Mouse (Mus musculus) C2C12 (cell line): ENCODE measurements at regions not wholly inside any gene's neighbourhood (a gene's known extent, or its start where the extent isn't known, plus 50 kb on each side); places are given as distances from the start of the nearest gene placed in this dataset.

Experiments used
- H3K27me3 ChIP-seq: one replicate; pipeline ENCODE4 v1.6.1; 2011; ENCODE audit not compliant: control insufficient read depth, insufficient read depth, insufficient read length
- H3K36me3 ChIP-seq: one replicate; pipeline ENCODE4 v1.6.1; 2011; ENCODE audit not compliant: control insufficient read depth, insufficient read depth
- H3K4me3 ChIP-seq: one replicate; pipeline ENCODE4 v1.5.1; 2011; ENCODE audit warnings: mild to moderate bottlenecking, control low read depth; ENCODE audit not compliant: poor library complexity, insufficient read depth, severe bottlenecking
- H3K79me2 ChIP-seq: one replicate; pipeline ENCODE4 v1.6.1; 2011; ENCODE audit not compliant: control insufficient read depth, insufficient read depth
- H3K79me3 ChIP-seq: one replicate; pipeline ENCODE4 v1.6.1; 2011; ENCODE audit warnings: low read depth, control low read depth
- H3ac ChIP-seq: one replicate; pipeline ENCODE3; 2011; ENCODE audit warnings: low read depth; ENCODE audit not compliant: control insufficient read depth, insufficient read length
- CEBPB ChIP-seq: IDR thresholded peaks from one replicate; pipeline ENCODE4 v1.6.1; 2011; ENCODE audit warnings: low read depth, mild to moderate bottlenecking, control low read depth, moderate library complexity
- CTCF ChIP-seq: IDR thresholded peaks from one replicate; pipeline ENCODE4 v1.5.1; 2011; ENCODE audit not compliant: control insufficient read depth, insufficient read depth, insufficient read length
- FOSL1 ChIP-seq: IDR thresholded peaks from one replicate; pipeline ENCODE4 v1.8.0; 2011; ENCODE audit warnings: mild to moderate bottlenecking, low read length; ENCODE audit not compliant: poor library complexity, insufficient read depth, severe bottlenecking
- MAX ChIP-seq: IDR thresholded peaks from one replicate; pipeline ENCODE4 v1.6.1; 2011; ENCODE audit warnings: mild to moderate bottlenecking, control low read depth
- MYOD1 ChIP-seq: IDR thresholded peaks from one replicate; pipeline ENCODE4 v1.6.1; 2011; ENCODE audit warnings: low read depth; ENCODE audit not compliant: control insufficient read depth, insufficient read length
- MYOG ChIP-seq: IDR thresholded peaks from one replicate; pipeline ENCODE4 v1.6.1; 2011; ENCODE audit not compliant: control insufficient read depth, insufficient read length; ENCODE audit errors: extremely low read depth
- USF1 ChIP-seq: IDR thresholded peaks from one replicate; pipeline ENCODE4 v1.6.1; 2011; ENCODE audit warnings: low read depth, mild to moderate bottlenecking, control low read depth, moderate library complexity

- no peak overlapping the region for H3K4me3 ChIP-seq
- H3K79me3 ChIP-seq, result no peaks in the 10 kb centered on the region
- no peaks in the 10 kb centered on the region for H3K27me3 ChIP-seq
- TF ChIP-seq FOSL1, result no peak
- TF ChIP-seq MYOG, result no peak
- no peak for TF ChIP-seq USF1
- no peaks in the 10 kb centered on the region for H3K79me2 ChIP-seq
- no peak overlapping the region for H3ac ChIP-seq
- H3K36me3 ChIP-seq, result no peaks in the 10 kb centered on the region
Measured at GRCm38 (mm10) chr3:21426538-21426937, 649.9 kb upstream of the Tbl1xr1 start.

- Histone ChIP-seq H3K4me3 (no peak overlapping the region), H3K27me3 (no peaks in the 10 kb centered on the region), H3K79me3 (no peaks in the 10 kb centered on the region), H3ac (no peak overlapping the region), H3K36me3 (no peaks in the 10 kb centered on the region), H3K79me2 (no peaks in the 10 kb centered on the region)
- TF ChIP-seq CTCF (no peak), CEBPB (no peak), MYOD1 (no peak), USF1 (no peak), FOSL1 (no peak), MYOG (no peak), MAX (no peak)
Measured at GRCm38 (mm10) chr3:21427408-21428031, 648.9 kb upstream of the Tbl1xr1 start.

- no peak overlapping the region for H3K4me3 ChIP-seq
- no peaks in the 10 kb centered on the region for H3K27me3 ChIP-seq
- no peak for TF ChIP-seq FOSL1
- no peak for TF ChIP-seq MYOG
- no peak for TF ChIP-seq CEBPB
- no peak for TF ChIP-seq MYOD1
- TF ChIP-seq CTCF, result no peak
- TF ChIP-seq USF1, result no peak
- TF ChIP-seq MAX, result no peak
- no peaks in the 10 kb centered on the region for H3K36me3 ChIP-seq
- H3K79me2 ChIP-seq, result no peaks in the 10 kb centered on the region
- no peak overlapping the region for H3ac ChIP-seq
- no peaks in the 10 kb centered on the region for H3K79me3 ChIP-seq
Measured at GRCm38 (mm10) chr3:21428120-21428519, 648.3 kb upstream of the Tbl1xr1 start.

GRCm38 (mm10) chr3:21464245-21464644 is 612.2 kb upstream of the Tbl1xr1 start:
- Histone ChIP-seq H3K27me3 (no peaks in the 10 kb centered on the region), H3K36me3 (no peaks in the 10 kb centered on the region), H3K79me2 (no peaks in the 10 kb centered on the region), H3K79me3 (no peaks in the 10 kb centered on the region), H3ac (no peak overlapping the region), H3K4me3 (no peak overlapping the region)
- no peak for TF ChIP-seq CTCF
- TF ChIP-seq FOSL1, result no peak
- no peak for TF ChIP-seq MYOG
- TF ChIP-seq CEBPB, result no peak
- TF ChIP-seq MAX, result no peak
- no peak for TF ChIP-seq MYOD1
- TF ChIP-seq USF1, result no peak

GRCm38 (mm10) chr3:21466113-21466645 is 610.3 kb upstream of the Tbl1xr1 start:
- no peak overlapping the region for H3K4me3 ChIP-seq
- H3K79me2 ChIP-seq, result no peaks in the 10 kb centered on the region
- H3K36me3 ChIP-seq, result no peaks in the 10 kb centered on the region
- H3ac ChIP-seq, result no peak overlapping the region
- no peaks in the 10 kb centered on the region for H3K27me3 ChIP-seq
- TF ChIP-seq USF1, result no peak
- TF ChIP-seq MYOG, result no peak
- no peak for TF ChIP-seq MYOD1
- TF ChIP-seq CTCF, result no peak
- no peak for TF ChIP-seq MAX
- no peak for TF ChIP-seq CEBPB
- no peak for TF ChIP-seq FOSL1
- H3K79me3 ChIP-seq, result no peaks in the 10 kb centered on the region

GRCm38 (mm10) chr3:21477366-21477765 is 599.1 kb upstream of the Tbl1xr1 start:
- Histone ChIP-seq H3ac (no peak overlapping the region), H3K79me2 (no peaks in the 10 kb centered on the region), H3K36me3 (no peaks in the 10 kb centered on the region), H3K79me3 (no peaks in the 10 kb centered on the region), H3K27me3 (no peaks in the 10 kb centered on the region), H3K4me3 (no peak overlapping the region)
- TF ChIP-seq CTCF (no peak), USF1 (peak; percentile 43)
